ENCODE assay signal across 25 mouse cellular contexts in genomic region chr11:113190520-113190919, GRCm38 (mm10).
DNase-seq lines count a peak whose midpoint lies in the region; ATAC-seq and TF ChIP-seq lines count a peak whose summit lies in the region.
"Had no signal": no experiment of that assay in that cellular context is flagged by ENCODE, and none has a peak within 500 bp of the region (broad histone marks: within the 10 kb centered on the region; RNA-seq: fewer than 3 reads in every experiment).

No protein-coding gene starts in this region.

- ATAC-seq in inflammation-experienced regulatory T-cells, adult 6 months: peak; percentile 82
- no peak for ATAC-seq in hindbrain, postnatal 0 days

- H3K36me3 ChIP-seq in hindbrain, postnatal 0 days (ENCODE audit: insufficient read depth, low read length): no peaks in the 10 kb centered on the region
- H3K36me3 ChIP-seq: embryonic facial prominence, embryonic 13.5 days; heart, embryonic 13.5 days; liver, embryonic 15.5 days; neural tube, embryonic 13.5 days; stomach, embryonic 15.5 days had no signal

- no peaks in the 10 kb centered on the region for H3K9me3 ChIP-seq in hindbrain, postnatal 0 days (ENCODE audit: low read length)
- H3K9me3 ChIP-seq: embryonic facial prominence, embryonic 13.5 days; heart, embryonic 13.5 days; liver, embryonic 15.5 days; neural tube, embryonic 13.5 days; stomach, embryonic 15.5 days had no signal

- 85% methylated on average over 4 of the region's 4 CpGs for WGBS in hindbrain, postnatal 0 days

- no peaks in the 10 kb centered on the region for H3K27me3 ChIP-seq in hindbrain, postnatal 0 days (ENCODE audit: insufficient read depth, low read length)
- H3K27me3 ChIP-seq: embryonic facial prominence, embryonic 13.5 days; liver, embryonic 15.5 days; neural tube, embryonic 13.5 days; stomach, embryonic 15.5 days had no signal

- peak; percentile 74 for DNase-seq in thymus, postnatal 0 days (ENCODE audit: low spot score)
- DNase-seq in thymus, postnatal 36 days: no peak
- DNase-seq in ES-CJ7 (ENCODE audit: low read depth, low spot score): peak; percentile 39
- DNase-seq in B cell, adult 2 months: no peak
- no peak for DNase-seq in spleen, postnatal 14 days (ENCODE audit: low spot score in 2 of 2)
- no peak for DNase-seq in hindbrain, postnatal 0 days (ENCODE audit: low spot score)
- DNase-seq: adrenal gland, postnatal 25 days; cerebellum, adult 11 months; cerebellum, postnatal 10 days; gastrocnemius, postnatal 14 days; heart, adult 18-20 months; kidney, adult 8-10 months; kidney, postnatal 14 days; right cerebral cortex, postnatal 25 days; thymus, adult 18-20 months had no signal

- no peak for TF ChIP-seq CTCF in hindbrain, postnatal 0 days (IDR thresholded peaks at IDR 0.05; ENCODE audit: low read depth)

- H3K4me2 ChIP-seq in hindbrain, postnatal 0 days (ENCODE audit: low read depth, low read length): no peak overlapping the region
- H3K4me2 ChIP-seq: embryonic facial prominence, embryonic 13.5 days; heart, embryonic 13.5 days; liver, embryonic 15.5 days; midbrain, embryonic 11.5 days; neural tube, embryonic 13.5 days; stomach, embryonic 15.5 days had no signal

- no peak overlapping the region for H3K9ac ChIP-seq in hindbrain, postnatal 0 days (replicated peaks; ENCODE audit: low read length)
- H3K9ac ChIP-seq: embryonic facial prominence, embryonic 13.5 days; heart, embryonic 13.5 days; liver, embryonic 15.5 days; neural tube, embryonic 13.5 days; stomach, embryonic 15.5 days had no signal

- no peak overlapping the region for H3K27ac ChIP-seq in hindbrain, postnatal 0 days
- H3K27ac ChIP-seq: embryonic facial prominence, embryonic 13.5 days; heart, embryonic 13.5 days; left cerebral cortex, adult 2 months; liver, embryonic 15.5 days; macrophage; neural tube, embryonic 13.5 days; stomach, embryonic 15.5 days had no signal

- H3K4me1 ChIP-seq in hindbrain, postnatal 0 days (ENCODE audit: insufficient read depth, low read length): peaks cover 17% of the 10 kb centered on the region
- H3K4me1 ChIP-seq: liver, embryonic 15.5 days had no signal

- no peak overlapping the region for H3K4me3 ChIP-seq in hindbrain, postnatal 0 days (ENCODE audit: low read length)
- H3K4me3 ChIP-seq: embryonic facial prominence, embryonic 13.5 days; heart, embryonic 13.5 days; layer of hippocampus, adult 2 months; left cerebral cortex, adult 2 months; liver, embryonic 15.5 days; neural tube, embryonic 13.5 days; stomach, embryonic 15.5 days had no signal

Comparison
In these comparisons a context has a peak if more than half of its experiments do, and no peak if none do; other contexts are left out.
1. DNase-seq: peak in thymus, postnatal 0 days (single experiment) and ES-CJ7 (single experiment); none in thymus, postnatal 36 days (0 of 2), B cell, adult 2 months (0 of 2), spleen, postnatal 14 days (0 of 2) and hindbrain, postnatal 0 days (single experiment).